Mouse (Mus musculus) left cerebral cortex, postnatal 36 days (tissue): ENCODE data around the gene Serpine1. TPM values are rescaled to one million over a fixed set of nuclear protein-coding genes. Genes with fewer than 3 reads are reported as not detected.

ENCODE experiments used
- DNase-seq, 2 experiments: peaks; one replicate each; pipeline ENCODE4 v3.0.0; 2021 to 2022; ENCODE audit warnings: low spot score in 2 of 2, mixed read lengths in 1 of 2
- intact Hi-C: fragments of 180-260 bp; cut with DNase I; formaldehyde crosslinking; loops from one replicate; pipeline ENCODE4 v1.15.1; 2025
- total RNA-seq, 2 experiments: library from RNA; stranded (reverse); gene quantifications; 2 replicates each; pipeline ENCODE4 v1.2.3; 2021

The Serpine1 gene
- total RNA-seq, 2 experiments from 2014 or later: 0.57 to 0.91 TPM

- intact Hi-C loops: loop anchor here (10.0 kb wide), 1 partner anchor 166 kb away; no protein-coding TSS in a partner anchor
- DNase-seq: no peak
Measured at GRCm38 (mm10) chr5:137100660-137101059, 28.6 kb upstream of the Serpine1 start.

- intact Hi-C loops: no loop called here
- no peak for DNase-seq
Measured at GRCm38 (mm10) chr5:137098418-137098817, 26.4 kb upstream of the Serpine1 start.

GRCm38 (mm10) chr5:137096037-137096436, 24.0 kb upstream of the Serpine1 start:
- no peak for DNase-seq
- intact Hi-C loops: no loop called here

- intact Hi-C loops: no loop called here
- no peak for DNase-seq
Measured at GRCm38 (mm10) chr5:137095135-137095534, 23.1 kb upstream of the Serpine1 start.

GRCm38 (mm10) chr5:137093720-137094119, 21.7 kb upstream of the Serpine1 start:
- intact Hi-C loops: no loop called here
- DNase-seq: no peak

- intact Hi-C loops: no loop called here
- no peak for DNase-seq
Measured at GRCm38 (mm10) chr5:137091560-137091959, 19.5 kb upstream of the Serpine1 start.

GRCm38 (mm10) chr5:137090870-137091269, 18.8 kb upstream of the Serpine1 start:
- no peak for DNase-seq
- intact Hi-C loops: no loop called here

GRCm38 (mm10) chr5:137087410-137087809, 15.3 kb upstream of the Serpine1 start:
- no peak for DNase-seq
- intact Hi-C loops: no loop called here

GRCm38 (mm10) chr5:137085731-137086130, 13.7 kb upstream of the Serpine1 start:
- intact Hi-C loops: no loop called here

GRCm38 (mm10) chr5:137085021-137085420, 13.0 kb upstream of the Serpine1 start:
- no peak for DNase-seq
- intact Hi-C loops: no loop called here

More at GRCm38 (mm10) chr5:137085731-137086130, 13.7 kb upstream of the Serpine1 start:
- no peak for DNase-seq

- DNase-seq: no peak
- intact Hi-C loops: no loop called here
Measured at GRCm38 (mm10) chr5:137083051-137083450, 11.0 kb upstream of the Serpine1 start.

- intact Hi-C loops: no loop called here
- DNase-seq: no peak
Measured at GRCm38 (mm10) chr5:137079849-137080248, 7.8 kb upstream of the Serpine1 start.

- intact Hi-C loops: no loop called here
- no peak for DNase-seq
Measured at GRCm38 (mm10) chr5:137078616-137079015, 6.5 kb upstream of the Serpine1 start.

GRCm38 (mm10) chr5:137078041-137078440, 6.0 kb upstream of the Serpine1 start:
- no peak for DNase-seq
- intact Hi-C loops: no loop called here

GRCm38 (mm10) chr5:137077187-137077586, 5.1 kb upstream of the Serpine1 start:
- intact Hi-C loops: no loop called here
- DNase-seq: no peak

- intact Hi-C loops: no loop called here
- DNase-seq: no peak
Measured at GRCm38 (mm10) chr5:137076191-137076930, 4.3 kb upstream of the Serpine1 start.

GRCm38 (mm10) chr5:137075726-137076125, 3.7 kb upstream of the Serpine1 start:
- intact Hi-C loops: no loop called here
- no peak for DNase-seq

GRCm38 (mm10) chr5:137074191-137074651, 2.2 kb upstream of the Serpine1 start:
- intact Hi-C loops: no loop called here
- DNase-seq: no peak

- no peak for DNase-seq
- intact Hi-C loops: no loop called here
Measured at GRCm38 (mm10) chr5:137073141-137073540, 1.1 kb upstream of the Serpine1 start.

- no peak for DNase-seq
- intact Hi-C loops: no loop called here
Measured at GRCm38 (mm10) chr5:137070881-137071605, 1.0 kb downstream of the Serpine1 start.

GRCm38 (mm10) chr5:137068711-137069110, 3.4 kb downstream of the Serpine1 start:
- no peak for DNase-seq
- intact Hi-C loops: no loop called here
